Mouse (Mus musculus) heart, adult 18-20 months (tissue): Measurements from ENCODE around the gene Aqp3. TPM values are rescaled to one million over a fixed set of nuclear protein-coding genes. Genes with fewer than 3 reads are reported as not detected.

Source experiments
- DNase-seq, 2 experiments: peaks; one replicate each; pipeline ENCODE4 v3.0.0; 2021 to 2022; ENCODE audit warnings: mixed read lengths in 1 of 2
- total RNA-seq, 2 experiments: library from RNA; stranded (reverse); gene quantifications; 2 replicates each; pipeline ENCODE4 v1.2.3; 2021

The Aqp3 gene
- total RNA-seq, 2 experiments from 2014 or later = 1.9 TPM; not detected in 1

DNA sequence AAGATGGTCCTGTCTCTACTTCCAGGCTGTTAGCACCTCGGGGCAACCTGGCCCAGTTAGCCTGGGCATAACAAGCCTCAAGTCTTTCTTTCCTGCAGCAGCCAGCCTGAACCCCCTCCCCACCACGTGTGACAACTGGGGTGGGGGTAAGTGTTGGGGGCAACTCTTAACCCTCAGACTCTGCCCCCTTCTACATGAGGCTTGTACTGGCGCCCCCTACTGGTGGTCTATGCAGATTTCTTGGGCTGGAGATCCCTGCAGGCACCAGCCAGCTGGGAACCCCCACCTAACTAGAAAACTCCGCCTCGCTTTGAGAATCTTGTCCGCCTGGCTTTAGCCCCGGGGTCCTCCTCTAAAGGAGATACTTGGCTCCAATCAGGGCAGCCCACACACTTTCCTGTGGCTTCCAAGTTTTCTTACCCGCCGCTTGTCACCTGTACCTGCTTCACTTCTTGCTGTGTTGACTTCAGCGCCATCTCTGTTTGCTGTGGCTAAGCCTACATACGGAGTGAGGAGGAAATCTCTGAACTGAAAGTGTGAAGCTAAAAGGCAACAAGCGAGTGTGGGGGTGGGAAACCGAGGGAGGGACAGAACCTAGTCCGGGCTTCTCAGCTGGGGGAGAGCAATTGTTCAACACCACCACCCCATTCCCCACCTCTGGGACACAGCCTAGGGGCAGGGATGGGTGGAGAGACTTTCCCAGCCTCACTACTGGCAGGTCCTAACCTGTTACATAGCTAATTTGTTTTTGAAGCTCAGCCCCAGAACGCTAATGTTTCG, 33.9 kb downstream of the Aqp3 start:
- DNase-seq = peak in 1 of 2 experiments; percentile 50

DNA sequence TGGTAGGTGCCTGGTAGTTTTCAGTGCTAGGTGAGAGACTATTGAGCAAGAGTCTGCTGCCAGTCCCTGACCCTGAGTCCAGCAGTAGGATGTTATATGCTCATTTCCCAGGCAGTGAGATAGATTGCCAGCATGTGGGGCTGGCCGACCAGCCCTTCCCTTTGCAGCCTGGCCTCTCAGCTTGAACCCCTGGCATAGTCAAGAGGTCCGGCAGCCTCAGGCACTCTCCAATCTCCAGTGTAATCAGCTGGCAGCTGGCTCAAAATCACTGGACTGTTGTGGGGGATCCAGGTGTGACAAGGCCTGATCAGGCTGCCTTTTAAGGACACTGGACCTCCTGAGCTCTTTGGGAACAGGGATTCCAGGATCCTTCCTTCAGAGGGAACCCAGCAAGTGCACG, 34.6 kb downstream of the Aqp3 start:
- DNase-seq = no peak

DNA sequence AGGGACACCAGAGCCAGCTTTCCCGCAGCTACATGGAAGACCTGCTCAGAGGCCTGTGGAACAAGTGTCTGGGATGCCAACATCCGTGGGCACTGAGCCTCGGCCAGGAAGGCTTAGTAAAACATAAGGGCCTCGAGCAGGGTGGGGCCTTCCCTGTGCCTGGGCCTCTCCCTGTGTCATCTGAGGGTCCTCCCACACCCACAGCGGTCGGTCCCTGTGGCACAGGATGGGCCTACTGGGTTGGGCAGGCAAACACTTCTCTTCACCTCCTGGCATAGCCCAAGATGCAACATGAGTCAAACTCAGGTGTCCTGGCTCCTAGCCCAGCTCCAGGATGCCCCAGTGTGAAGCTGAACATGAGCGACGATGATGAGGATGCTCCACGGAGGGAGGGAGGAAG, 40.6 kb downstream of the Aqp3 start:
- no peak for DNase-seq

DNA sequence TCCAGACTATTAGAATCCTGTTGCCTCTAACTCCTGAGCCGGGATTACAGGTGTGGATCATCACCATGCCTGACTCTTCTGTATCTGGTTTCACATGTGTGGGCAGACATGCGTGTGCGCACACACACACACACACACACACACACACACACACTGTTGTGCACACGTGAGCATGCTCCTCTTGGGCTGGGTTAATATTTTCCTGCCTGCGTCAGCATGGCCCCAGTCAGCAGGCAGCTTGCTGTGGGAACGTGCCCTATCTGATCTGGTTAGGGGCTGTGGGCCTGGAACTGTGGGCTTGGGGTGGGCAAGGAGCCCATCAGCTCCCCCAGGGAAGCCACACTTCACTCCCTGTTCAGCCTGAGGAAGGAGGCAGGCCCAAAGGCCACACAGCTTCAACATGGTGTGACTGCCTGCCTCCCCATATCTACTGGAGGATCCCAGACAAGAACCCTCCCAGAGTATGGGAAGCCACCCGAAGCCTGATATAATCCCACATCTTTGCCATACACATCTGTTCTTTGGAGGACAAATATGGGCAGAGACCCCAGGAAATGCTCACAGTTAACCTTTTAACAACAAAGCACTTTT, 41.1 kb downstream of the Aqp3 start:
- DNase-seq = no peak

DNA sequence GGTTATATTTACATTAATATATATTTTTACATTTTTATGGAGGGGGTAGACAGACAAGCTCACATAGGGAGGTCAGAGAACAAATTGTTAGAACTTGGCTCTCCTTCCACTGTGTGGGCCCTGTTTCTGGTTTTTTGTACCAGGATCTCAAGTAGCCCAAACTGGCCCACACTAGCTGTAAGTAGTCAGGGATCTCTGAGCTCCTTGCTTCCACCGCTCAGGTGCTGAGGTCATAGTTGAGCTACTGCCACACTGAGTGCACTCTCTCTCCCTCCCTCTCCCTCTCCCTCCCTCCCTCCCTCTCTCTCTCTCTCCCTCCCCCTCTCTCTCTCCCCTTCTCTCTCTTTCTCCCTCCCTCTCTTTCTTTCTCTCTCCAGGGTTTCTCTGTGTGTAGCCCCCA, 41.7 kb downstream of the Aqp3 start:
- no peak for DNase-seq

DNA sequence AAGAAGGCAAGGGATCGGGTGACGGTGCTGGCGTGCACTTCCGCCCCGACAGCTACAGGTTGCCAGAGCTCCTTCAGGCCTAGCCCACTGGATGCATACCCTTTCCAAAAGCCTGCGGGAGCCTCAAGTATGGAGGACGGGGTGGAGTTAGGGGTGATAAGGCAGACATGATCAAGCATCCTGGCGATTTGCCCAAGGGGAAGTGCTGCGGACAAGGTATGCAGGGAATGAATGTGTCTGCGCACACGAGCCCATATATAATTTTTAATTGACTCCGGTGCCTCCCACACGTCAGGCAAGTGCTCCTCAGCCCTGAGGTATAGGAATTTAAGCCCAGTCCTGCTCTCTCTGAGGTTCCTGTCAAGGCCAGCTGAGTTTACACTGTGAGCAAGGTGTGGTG, 42.9 kb downstream of the Aqp3 start:
- no peak for DNase-seq

DNA sequence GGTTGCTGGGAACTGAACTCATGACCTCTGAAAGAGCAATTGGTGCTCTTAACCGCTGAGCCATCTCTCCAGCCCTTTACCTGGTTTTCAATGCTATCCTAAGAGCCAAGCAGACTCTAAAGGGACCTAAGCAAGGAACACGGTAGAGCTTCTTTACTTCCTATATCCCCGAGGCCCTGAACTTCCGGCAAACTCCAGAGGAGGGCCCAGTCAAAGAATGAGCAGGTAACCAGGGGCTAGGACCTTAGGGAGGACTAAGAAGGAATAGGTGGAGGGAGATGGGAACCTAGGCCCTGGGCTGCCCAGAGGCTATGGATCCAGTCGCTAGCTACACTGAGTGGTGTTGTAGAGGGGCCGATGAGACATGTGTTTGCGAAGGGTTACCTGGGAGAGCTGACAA, 46.2 kb downstream of the Aqp3 start:
- DNase-seq = no peak

DNA sequence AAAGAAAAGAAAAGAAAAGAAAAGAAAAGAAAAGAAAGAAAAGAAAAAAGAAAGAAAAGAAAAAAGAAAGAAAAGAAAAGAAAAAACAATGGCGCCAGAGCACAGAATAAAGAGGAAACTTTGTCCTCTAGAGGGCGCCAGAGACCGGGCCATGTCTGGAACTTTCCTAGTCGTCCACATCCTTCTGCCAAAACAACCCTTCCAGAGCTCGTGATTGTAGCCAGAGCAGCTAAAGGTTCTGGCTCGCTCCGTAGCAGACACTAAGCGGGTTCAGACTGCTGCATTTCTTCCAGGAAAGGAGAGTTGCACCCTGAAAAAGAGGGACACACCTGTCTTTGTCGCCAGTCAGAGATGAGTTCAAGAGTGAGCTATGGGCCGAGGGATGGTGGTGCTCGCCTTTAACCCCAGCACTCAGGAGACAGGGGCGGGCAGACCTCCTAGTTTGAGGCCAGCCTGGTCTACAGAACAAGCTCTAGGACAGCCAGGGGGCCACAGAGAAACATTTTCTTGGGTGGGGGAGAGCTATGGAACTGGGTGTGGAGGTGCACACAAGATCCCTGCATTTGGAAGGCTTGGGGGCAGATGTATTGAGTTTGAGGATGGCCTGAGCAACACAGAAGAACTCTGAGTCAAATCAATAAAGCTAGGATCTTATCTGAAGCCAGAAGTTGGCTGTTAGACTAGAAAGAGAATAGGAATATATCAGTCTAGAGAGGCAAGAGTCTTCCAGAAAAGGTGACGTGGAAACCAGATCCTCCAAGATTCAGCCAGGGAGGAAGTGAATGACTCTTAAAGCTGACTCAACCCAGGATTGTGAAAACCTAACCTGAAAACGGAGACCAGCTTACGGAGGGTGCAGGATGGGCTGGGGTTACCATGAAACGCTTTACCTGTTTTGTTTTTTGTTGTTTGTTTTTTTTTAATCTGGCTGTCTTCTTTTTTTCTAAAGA, 47.0 kb downstream of the Aqp3 start:
- DNase-seq = peak; percentile 84 to 96

DNA sequence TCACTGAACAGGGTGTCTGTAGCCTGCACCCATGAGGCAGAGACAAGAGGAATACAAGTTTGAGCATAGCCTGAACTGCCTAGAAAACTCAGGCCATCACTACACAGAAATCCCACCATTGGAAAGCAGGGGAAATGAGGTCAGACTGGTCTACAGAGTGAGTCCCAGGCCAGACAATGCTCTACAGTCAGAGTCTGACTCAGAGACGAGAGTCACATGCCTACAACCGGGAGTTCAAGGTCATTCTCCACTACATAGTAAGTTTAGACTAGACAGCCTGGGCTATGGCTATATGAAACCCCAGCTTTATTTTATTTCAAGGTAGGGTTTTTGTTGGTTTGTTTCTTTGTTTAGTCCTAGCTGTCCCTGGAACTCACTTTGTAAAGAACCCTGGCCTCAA, 49.1 kb downstream of the Aqp3 start:
- no peak for DNase-seq

DNA sequence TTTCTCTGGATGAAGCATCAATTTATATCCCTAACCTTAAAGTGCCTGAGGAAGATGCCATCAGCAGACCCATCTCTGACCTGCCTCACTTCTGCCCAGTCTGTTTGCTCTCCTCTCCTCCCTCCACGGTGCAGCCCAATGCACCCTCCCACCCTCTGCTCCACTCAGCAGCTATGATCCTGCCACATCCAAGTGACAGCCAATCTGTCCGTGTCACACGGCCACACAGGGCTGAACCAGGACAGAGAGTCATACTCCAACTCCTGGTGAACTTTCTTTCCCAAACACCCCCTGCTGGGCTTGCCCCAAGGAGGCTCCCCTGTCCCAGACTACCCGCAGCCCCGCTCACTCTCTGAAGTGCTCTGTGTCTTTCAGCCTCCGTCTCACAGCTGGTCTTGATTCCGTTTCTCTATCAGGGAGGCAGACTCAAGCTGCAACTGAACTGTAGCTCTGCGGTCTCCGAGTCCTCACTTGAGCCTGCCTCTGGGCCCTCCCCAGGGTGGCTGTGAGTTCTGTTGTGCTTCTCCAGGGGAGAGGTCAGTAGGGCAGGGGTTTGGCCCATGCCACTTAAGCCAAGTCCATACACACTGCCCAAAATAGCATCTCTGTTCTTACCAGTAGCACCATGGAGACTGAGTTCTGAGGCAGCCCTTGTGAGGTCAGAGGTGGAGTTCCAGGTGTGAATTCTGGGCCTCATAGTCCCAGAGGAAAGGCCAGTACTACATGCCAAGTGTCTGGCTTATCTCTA, 50.3 kb downstream of the Aqp3 start, which contains the start of gene Aqp7:
TSS of gene Aqp7 (minus strand) at position 616 of the 748 bp plus-strand sequence.
- peak; percentile 55 to 85 for DNase-seq

DNA sequence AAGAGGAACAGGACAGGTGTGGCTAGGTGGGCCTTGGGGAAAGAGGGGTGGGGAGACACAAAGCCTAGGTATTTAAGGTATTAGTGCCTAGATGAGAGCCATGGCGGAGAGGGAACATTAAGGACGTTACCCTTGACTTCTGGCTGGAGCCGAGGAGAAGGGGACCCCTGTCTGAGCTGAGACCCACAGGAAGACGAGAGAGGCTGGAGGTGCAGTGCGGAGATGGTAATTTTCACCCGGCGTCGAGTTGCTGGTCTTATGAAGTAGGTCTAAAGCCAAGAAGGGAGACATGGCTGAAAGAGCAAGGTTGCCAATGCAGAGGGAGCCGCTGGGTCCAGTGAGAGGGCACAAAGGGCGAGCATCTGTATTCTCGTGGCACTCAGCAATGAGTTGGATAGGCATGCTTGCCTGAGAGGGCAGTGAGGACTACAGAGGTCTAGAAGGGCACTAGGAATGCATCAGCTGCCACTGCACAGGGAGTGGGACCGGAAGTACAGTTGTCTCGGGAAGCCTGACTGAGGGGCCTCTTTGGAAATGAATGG, 51.7 kb downstream of the Aqp3 start:
- DNase-seq = no peak

DNA sequence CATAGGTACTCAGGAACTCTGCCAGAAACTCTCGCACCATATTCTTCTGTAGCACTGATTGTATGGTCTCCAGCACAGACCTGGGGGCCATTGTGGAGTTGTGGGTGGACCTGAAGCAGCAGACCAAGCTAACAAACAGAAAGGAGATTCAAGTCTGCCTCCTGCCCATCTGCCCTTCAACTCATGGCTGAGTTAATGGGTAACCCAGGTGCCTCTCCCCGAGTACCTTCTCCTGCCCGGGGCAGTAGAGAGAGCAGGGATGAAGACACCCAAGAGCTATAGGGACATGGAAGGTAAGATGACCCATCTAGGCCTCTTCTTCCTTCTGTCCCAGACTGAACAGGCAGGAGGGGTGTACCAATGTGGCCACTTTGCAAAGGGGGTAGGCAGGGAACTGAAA, 52.7 kb downstream of the Aqp3 start:
- DNase-seq = no peak

DNA sequence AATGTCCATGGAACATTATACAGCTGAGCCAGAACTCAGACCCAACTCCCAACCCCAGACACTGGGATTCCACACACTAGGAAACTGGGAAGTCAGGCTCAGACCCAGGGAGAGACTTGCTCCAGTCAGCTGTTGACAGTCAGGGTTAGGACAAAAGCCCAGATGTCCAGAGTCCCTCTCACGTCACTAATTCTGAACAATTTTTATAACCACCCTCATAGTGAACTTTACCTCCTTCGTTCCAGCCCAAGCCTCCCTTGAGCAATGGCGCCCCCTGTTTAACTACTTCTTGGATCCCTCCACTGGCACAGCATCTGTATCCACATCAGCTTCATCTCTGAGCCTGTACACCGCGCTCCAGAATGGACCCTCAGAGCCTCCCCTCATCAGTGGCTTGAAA, 54.0 kb downstream of the Aqp3 start:
- peak in 1 of 2 experiments; percentile 37 for DNase-seq

DNA sequence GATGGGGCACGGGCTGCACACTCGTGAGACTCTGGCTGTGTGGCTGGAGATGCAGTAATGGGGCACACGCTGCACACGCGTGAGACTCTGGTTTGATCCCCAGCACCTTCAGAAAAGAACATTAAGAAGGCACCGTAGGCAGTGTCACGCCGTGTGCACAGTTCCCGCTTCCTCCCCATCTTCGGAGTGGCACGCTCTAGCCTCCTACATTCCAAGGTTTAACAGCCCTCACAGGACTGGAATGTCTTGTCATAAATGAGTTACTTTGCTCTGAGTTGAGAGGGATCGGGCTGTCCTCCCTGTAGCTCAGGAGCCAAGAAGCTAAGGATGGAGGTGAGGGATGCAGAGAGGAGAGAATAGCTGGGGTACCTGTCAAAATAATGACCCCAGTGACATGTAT, 55.1 kb downstream of the Aqp3 start:
- DNase-seq = no peak

Other genes with a start within 250 kb of the Aqp3 start
- gene B4galt1, start 244.2 kb downstream of the Aqp3 start, total RNA-seq = 10 to 100 TPM; 58.2 to 59.1 TPM
- not detected for gene Spink4, start 178.1 kb downstream of the Aqp3 start, total RNA-seq
- gene Bag1, start 149.9 kb downstream of the Aqp3 start, total RNA-seq = 100 to 1,000 TPM; 273 to 283 TPM
- 10 to 100 TPM; 37.4 to 38.6 TPM for gene Chmp5, start 149.8 kb downstream of the Aqp3 start, total RNA-seq
- gene Nfx1, start 127.3 kb downstream of the Aqp3 start, total RNA-seq = 10 to 100 TPM; 21.2 to 21.8 TPM
- 10 to 100 TPM; 17.6 to 24.6 TPM for gene Aqp7, start 50.0 kb downstream of the Aqp3 start, total RNA-seq
- gene Nol6, start 26.3 kb upstream of the Aqp3 start, total RNA-seq = 10 to 100 TPM; 16.2 to 18.9 TPM
- 100 to 1,000 TPM; 126 to 132 TPM for gene Ube2r2, start 37.6 kb upstream of the Aqp3 start, total RNA-seq
- gene Ubap2, start 177.0 kb upstream of the Aqp3 start, total RNA-seq = 10 to 100 TPM; 44.2 to 54.9 TPM
- gene Dcaf12, start 216.7 kb upstream of the Aqp3 start, total RNA-seq = 10 to 100 TPM; 32.4 to 32.9 TPM